Mouse (Mus musculus) adrenal gland, adult (tissue): ENCODE measurements around the gene Timp4.
A peak's percentile ranks its signal among the peaks of the same experiment; 100 is the strongest.
"Not testable (repeated sequence)": the region's sequence is repeated elsewhere in the genome, so short reads cannot be mapped to it uniquely, and the experiment has no call there.

Source experiments
- DNase-seq, 2 experiments: peaks; one replicate each; pipeline ENCODE4 v3.0.0; 2022 to 2023; ENCODE audit warnings: low spot score in 1 of 2; ENCODE audit not compliant: inconsistent age in 2 of 2

Gene Timp4

DNA sequence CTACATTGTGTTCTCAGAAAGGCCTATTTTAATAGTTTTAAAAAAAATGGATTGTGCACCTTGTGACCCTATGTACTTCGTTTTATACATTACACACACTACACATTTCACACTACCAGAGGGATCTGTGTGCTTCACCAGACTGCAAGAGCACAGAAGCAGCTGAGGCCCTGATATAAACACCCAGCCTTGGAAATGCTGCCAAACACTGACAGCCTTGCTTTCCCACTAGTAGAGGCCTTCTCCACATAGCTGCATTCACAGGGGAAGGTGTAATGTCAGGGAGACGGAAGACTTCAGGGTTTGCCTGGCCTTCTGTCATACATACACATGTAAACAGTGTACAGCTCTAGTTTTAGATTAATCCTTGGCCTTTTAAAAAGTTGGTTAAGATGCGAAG is 3.2 kb upstream of the Timp4 start:
- peak in 1 of 2 experiments; percentile 38 for DNase-seq

DNA sequence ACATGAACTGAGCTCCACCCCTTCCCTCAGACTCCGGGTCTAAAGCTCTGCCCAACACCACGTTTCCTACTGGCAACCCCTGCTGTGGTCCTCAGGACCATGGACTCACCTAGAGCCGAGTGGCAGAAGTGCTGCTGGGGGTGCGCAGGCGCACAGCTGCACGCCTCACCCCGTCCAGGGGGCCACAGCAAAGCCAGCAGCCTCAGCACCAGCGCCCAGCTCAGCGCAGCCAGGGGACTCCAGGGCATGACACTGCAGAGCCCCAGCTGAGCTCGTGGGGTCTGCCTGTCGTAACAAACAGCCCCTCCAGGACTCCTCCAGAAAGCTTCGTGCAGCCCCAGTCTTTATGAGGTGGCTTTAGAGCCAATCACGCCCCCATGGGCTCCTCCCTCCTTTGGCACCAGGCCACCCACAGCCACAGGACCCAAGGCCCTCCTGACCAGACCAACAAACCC is 447 bp downstream of the Timp4 start:
- DNase-seq: peak in 1 of 2 experiments; percentile 42

DNA sequence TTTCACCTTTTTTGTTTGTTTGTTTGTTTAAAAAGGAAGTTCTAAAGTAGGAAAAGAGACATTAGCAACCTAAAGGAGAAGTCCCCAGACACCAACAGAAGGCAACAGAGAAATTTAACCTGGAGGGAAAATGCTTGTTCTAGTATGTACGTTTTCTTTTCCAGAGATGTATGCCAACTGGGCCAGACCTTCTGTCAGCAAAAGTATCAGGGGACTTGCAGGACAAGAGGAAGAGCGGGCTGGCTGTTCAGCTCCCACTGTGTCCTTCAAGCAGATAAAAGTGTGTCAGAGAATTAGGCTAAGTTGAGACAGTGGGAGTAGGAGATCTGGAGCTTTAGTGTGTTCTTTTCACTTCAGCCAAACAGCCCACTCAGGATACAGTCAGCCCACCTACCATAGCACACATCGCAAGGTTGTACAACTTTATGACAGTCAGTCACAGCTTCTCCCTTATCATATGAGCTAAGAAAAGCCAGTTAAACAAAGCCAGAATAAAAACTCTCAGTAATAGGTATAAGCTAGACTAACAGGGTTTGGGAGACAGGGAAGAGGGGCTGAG is 6.4 kb downstream of the Timp4 start:
- DNase-seq: no peak

DNA sequence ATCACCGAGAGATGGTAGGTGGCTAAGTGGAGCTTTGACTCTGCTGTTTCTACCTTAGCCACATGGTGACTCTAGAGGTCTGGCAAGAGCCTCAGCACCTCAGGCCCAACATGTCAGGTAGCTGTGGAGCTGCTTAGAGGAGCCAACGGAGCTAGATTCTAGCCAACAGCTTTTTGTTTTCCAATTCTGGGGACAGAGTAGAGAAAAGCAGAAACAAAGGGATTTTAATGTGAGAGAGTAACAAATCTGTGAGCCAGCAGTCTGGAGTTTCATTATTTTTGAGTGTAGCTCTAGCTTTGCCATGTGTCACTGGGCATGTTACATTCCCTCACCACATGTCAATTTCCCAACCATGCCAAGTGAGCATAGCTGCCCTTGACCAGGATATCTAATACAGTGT is 7.8 kb downstream of the Timp4 start:
- no peak for DNase-seq

DNA sequence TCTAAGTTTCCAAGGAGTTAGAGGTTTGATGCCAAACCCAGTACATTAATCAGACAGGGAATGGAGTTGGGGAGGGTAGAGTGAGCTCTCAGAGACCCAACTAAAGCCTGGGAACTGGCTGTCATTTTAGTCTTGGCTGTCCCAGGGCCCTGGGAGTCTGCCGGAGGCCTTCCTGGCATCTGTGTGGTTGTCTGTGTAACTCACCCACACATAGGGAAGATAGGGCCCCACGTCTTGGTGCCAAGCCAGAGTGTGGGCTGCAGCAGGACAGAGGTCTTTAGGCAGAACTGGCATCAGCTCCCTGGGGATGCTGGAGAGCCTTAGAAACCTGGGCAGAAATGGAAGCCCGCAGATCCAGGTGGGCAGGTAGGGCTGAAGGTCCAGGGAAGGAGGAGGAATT is 10.1 kb downstream of the Timp4 start:
- DNase-seq: no peak

DNA sequence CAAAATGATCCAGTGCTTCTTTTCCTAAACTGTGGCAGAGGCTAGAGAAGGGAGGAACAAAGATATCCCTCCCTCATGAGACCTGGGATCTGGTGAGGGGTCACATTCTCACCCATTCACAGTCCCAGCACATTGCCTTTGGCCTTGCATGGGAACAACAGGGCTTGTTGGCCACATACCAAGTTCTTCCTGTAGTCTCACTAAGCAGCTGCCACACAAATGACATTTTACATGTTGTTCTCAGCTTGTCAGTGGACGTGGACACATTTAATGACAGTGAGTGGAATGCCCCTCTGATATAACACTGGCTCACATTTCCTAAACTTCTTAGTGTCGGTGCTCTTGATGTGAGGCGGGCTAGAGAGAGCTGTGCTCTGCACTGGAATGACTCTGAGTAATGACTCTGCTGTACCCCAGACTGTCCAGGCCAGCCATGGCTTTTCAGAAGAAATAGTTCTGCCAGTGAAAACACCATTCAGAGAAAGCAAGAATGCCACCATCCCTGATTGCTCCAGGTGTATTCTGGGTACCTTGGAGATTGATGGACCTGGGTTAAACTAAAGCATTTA is 10.8 kb downstream of the Timp4 start:
- no peak for DNase-seq

DNA sequence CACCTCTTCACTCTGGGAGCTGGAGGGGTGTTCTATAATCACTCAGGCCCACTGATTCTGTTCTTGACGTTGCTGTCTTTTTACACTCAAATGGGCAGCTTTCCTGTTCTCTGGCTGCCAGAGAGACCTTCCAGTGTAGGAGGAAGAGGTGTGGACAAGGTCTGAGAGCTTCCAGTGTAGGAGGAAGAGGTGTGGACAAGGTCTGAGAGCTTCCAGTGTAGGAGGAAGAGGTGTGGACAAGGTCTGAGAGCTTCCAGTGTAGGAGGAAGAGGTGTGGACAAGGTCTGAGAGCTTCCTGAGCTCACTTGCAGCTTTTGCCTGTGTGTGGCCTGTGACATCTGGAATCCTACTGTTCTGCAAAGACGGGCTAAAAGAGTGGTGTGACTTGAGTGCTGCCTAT is 11.6 kb downstream of the Timp4 start:
- not testable (repeated sequence) for DNase-seq

DNA sequence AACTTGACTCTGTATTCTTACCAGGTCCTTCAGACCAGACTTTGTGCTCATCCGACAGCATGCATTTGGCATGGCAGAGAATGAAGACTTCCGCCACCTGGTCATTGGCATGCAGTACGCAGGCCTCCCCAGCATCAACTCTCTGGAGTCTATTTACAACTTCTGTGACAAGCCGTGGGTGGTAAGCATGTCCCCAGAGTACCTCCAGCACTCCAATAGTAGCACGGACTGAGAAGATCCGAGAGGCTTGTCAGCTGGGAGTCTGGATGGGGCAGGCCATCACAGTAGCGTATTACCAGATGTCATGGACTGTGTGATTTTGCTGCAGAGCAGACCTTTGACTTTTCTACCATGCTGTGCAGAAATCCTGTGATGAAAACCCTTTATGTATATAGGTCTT is 12.7 kb downstream of the Timp4 start:
- no peak for DNase-seq

DNA sequence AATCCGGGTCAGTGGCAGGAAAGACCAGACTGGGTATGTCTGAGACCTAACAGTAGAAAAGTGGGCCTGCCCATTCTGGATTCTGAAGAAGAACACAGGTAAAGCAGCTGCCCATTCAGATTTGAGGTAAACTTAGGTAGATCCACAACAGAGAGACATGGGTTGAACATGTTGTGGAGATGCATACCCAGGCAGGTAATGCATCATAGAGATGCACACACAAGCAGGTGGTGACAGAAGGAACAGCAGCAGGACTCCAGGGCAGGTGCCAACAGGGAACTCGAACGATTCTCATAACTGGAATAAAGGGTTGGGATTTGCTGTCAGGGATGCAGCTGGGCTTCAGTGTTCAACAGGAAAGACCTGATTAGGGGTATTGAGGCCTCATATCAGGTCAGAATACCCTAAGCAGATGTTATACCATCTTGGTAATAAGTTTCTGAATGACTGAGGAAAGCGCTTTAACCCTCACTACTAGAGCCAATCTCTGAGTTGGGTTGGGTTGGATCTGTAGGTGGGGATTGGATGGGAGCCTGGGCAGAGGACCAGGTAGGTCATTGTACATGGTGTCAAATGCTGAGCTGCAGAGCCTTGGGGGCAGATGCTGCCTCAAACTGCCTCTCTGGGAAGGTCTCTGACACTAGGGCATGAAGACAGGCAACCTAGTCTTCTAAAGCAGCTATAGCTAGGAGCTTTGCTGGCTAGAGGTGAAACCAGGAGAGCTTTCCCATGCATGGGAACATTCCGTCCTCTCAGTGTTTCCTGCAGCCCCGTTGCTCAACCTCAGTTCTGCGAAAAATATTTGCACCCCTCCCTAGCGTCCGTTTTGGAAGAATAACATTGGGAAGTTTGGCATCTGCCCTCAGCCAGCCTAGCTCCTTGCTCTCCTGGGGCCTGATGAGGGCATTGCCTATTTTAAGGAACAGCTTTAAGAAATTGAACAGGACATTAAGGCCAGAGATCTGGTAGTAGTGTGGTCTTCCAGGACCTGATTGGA is 13.7 kb downstream of the Timp4 start:
- peak in 1 of 2 experiments; percentile 61 for DNase-seq

DNA sequence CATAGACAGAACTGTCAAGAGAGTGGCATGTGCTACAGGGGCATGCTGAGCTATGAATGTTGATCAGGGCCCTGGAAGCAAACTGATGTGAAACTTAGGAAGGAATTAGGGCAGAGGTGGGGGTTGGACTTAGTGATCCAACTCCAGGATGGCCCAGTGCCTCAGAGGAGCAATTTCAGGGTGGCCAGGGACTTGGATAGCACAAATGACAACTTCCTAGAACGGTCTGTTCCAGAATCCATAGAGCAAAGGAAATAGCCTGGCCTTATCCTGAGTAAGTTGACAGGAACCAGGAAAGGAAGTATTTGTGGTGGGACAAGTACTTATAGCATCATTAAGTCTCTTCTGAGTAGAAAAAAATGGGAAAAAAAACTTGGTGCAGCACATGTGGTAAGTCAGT is 19.4 kb downstream of the Timp4 start:
- no peak for DNase-seq

DNA sequence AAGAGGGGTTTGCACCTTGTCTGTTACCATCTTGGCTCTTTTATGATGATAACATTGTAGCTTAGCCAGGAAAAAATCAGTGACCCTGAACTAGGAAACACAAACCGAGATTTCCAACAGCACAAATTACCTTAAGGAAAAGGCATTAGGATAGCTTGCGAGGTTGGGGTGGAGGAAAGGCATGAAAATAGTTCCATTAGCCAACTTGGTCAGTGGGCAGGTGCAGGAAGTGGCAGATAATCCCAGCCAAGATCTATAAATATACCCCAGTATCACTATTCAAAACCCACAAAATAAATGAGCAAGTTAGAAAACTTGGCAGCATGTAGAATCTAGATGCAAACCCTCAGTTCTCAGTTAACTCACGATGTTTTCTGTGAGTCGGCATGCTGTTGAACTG is 20.2 kb downstream of the Timp4 start:
- no peak for DNase-seq

DNA sequence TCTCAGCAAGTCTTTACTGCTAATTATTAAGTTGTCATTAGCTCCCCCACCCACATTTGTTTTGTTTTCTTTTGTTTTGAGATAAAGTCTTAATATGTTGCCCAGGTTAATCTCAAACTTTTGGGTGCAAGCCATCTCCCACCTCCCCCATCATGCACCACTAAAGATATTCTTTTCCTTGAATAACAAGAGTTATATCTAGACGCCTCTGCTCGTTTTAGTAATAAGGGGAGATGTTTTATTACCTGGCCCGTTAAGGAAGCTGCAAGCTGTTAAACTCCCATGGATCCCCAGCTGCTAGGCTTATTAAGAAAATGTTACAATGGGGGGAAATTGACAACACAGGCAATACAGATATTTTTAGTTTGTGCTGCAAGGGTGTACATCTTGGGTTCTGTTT is 21.4 kb downstream of the Timp4 start:
- DNase-seq: no peak

DNA sequence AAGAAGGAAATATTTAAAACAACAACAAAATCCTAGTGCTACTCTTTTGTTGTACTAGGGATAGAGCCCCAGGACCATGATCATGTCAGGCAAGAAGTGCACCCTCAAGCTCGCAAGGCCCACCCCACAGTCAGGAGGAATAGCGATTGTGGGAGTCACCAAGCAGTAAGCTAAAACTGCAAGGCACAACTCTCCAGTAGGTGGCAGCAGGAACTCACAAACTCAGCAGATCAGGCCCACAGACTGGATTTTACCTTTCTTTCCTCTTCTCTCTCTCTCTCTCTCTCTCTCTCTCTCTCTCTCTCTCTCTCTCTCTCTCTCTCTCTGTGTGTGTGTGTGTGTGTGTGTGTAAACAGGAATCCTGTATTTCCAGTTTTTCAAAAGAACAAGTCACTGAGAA is 24.5 kb downstream of the Timp4 start:
- DNase-seq: peak; percentile 73 to 93

DNA sequence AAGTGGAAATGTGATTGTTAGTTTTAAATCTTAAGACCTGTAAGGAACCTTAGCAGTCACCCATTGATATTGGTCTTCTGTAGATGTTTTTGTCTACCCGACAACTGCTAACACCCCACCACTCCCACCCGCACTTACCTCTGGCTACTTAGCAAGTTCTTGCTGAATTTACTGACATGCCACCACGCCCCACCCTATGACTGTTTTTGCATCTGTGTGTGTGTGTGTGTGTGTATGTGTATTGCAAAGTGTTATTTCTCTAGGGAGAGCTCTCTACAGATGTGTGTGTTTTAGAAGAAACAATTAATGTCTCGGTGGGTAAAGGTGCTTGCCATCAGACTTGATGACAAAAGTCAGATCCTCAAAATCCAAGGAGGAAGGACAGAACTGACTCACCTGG is 25.0 kb downstream of the Timp4 start, which contains the start of gene Gm17482:
TSS of gene Gm17482 (plus strand) at position 301 of the 400 bp plus-strand sequence.
- DNase-seq: no peak

DNA sequence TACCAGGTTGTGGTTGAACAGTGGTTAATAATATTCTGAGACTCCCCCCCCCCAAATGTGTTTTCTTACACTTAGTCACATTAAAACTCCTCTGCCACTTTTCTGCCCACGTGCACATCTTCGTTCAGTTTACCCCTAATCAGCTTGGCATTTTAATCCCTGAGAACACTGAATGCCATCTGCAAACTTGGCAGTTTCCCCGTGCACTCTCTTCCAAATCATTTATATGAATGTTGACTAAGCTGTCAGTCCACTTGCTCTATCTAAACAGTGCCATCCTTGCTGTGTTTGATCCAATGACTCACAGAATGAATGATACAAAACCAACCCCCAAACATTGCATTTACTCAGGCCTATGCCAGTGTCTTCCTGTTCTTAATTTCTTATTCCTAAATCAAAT is 26.5 kb downstream of the Timp4 start:
- DNase-seq: peak; percentile 37 to 80

DNA sequence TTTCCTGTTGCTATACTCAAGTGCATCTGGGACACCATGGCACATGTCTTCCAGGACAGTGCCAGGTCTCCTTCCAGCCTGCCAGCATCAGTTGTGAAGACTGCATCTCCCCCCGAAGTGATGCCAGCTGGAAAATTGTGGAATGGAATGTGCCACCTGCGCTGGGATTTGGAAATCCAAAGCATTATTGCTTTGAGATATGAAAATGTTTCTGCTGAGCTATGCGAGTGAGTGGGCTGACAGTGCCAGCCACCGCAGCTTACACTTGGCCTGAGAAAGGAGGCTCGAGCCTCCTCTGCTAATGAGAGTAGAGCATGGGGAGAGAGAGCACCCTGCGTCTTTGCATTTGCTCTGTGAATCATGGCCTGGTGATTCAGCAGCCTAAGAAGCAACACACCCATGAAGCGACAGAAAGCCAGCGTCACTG is 30.8 kb downstream of the Timp4 start:
- DNase-seq: no peak

DNA sequence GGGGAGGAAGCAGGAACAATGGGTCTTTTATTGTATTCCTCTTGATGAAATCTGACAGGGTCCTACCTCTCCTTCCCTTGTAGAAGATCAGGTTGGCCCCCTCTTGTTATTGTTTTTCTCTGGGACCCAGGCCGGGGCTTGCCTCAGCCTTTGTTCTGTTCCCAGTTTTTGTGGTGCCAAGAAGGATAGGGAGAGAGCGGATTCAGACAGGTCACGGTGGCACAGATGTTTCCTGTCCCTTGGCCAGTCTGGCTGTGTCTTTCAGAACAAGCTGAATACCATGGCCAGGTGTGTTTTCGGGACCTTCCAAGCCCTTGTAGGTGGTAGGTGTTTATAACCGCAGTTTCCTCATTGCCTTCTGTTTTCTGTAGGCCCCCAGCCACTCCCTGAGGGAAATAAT is 38.9 kb downstream of the Timp4 start:
- peak in 1 of 2 experiments; percentile 38 for DNase-seq

DNA sequence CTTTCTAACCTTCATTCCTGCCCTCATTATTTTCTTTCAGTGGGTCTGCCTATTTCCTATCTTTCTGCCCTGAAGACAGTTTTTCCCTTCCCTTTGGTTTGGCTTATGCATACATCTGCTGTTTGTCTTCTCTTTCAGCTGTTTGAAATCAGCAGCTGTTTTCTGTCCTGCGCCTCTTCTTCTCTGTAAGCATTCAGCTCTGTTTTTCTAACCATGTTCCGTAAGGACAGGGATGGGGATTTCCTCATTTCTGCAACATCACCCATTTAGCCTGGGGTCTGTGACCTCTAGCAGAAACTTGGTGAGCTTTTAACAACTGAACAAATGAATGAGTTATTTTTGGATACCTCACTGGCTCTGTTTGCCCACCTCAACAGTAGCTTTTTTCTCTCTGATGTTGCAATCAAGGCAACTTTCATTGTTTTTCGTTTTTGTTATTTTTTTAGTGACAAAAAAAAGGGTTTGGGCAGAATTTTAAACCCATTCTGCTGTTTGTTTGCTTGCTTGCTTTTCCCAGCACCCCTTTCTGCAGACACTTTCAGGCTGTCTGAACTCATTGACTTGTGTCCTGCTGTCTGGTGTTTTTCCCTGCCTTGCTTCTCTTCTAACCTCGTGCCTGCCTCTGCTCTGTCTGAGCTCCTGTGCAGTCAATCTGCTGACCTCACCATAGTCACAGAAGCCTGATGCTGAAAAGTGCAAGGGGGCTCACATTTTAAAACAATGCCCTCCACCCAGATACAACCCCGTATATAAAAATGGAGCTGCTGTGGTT is 39.7 kb downstream of the Timp4 start:
- DNase-seq: no peak

DNA sequence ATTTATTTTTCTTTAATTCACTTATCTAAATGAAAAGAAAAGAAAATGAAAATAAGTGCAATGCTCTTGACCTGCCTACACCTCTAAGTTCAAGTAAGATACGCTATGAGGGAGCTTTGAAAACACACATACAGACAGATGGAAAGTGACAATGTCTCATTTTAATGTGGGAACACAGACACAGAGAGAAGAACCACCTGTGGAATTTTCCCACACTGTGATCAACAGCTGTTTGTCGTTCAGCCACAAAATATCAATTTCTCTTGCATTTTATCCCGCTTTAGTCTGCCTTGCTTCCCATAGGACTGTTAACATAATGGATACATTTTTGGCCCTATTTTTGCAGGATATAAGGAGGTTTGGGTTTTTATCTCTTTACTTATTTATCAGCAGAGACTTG is 41.2 kb downstream of the Timp4 start:
- DNase-seq: no peak

DNA sequence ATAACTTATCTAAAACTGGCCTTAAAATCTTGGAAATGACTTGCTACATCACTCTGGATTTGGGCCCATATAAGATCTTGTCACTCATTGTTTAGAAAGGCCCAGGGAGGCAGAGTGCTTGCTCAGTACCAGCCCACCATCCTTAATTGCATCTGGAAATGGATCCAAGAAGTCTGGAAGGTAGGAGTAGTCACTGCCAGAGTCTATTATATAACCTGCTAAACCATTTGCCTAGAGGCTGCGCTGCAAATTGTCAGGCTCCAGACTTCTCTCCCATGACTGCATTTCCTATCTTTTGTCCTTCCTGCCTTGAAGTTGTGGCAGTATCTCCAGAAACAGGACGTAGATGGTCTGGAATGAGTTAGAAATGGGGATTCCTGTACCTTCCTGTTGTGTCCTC is 41.8 kb downstream of the Timp4 start:
- peak in 1 of 2 experiments; percentile 40 for DNase-seq

DNA sequence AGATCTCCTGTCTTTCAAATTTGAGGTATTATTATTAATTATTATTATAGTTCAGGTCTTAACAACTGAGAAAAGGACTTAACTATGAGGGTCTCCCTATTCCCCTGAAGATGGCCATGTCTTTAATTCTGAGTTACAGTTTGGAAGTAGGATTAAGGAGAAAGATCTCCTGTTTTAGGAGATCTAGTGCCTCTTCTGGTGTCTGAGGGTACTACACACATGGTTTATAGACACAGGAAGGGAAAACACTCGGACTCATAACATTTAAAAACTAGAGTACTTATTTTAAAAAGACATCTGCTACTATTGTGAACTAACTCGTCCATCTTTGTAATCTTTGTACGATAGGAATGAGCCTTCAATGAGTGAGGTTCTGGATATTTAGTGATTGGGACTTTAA is 49.0 kb downstream of the Timp4 start:
- no peak for DNase-seq
